Mouse (Mus musculus): Measurements from ENCODE around the gene Clca3b.
"Not testable (repeated sequence)": the region's sequence is repeated elsewhere in the genome, so short reads cannot be mapped to it uniquely, and the experiment has no call there.

DNA sequence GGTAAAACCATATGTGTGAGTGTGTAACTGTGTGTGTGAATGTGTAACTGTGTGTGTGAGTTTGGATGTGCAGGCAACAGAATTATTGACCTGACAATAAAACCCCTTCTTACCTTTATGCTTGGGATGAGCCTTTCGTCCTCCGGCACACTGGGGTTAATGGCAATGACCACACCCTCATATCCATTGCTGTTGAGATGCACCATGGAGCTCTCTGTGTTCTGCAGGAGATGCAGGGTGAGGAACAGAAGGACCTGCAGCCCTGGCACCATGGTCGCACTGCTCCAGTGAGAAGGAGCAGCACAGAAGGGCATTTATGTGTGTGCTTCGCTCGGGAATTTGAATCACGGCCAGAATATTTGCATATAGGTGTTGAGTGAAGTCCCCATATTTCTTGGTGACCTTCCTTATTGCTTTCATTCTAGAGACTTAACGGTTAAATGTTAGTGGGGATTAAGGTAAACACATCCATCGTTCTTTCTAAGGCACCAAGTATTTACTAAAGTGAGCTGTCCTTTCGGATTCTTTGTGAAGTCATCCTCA lies at the start of gene Clca3b:
- TF ChIP-seq GATA1 (IDR thresholded peaks at IDR 0.05; ENCODE audit: borderline replicate concordance, low read length); FLI1 (IDR thresholded peaks at IDR 0.05; ENCODE audit: low read length): not testable (repeated sequence)
